Mouse (Mus musculus) adipocyte (in vitro differentiated cells): ENCODE measurements around the gene Sept4.

Experiments used
- DNase-seq: peaks from one replicate; pipeline ENCODE4 v3.0.0-alpha.2; 2016; ENCODE audit warnings: low spot score

Gene Sept4

DNA sequence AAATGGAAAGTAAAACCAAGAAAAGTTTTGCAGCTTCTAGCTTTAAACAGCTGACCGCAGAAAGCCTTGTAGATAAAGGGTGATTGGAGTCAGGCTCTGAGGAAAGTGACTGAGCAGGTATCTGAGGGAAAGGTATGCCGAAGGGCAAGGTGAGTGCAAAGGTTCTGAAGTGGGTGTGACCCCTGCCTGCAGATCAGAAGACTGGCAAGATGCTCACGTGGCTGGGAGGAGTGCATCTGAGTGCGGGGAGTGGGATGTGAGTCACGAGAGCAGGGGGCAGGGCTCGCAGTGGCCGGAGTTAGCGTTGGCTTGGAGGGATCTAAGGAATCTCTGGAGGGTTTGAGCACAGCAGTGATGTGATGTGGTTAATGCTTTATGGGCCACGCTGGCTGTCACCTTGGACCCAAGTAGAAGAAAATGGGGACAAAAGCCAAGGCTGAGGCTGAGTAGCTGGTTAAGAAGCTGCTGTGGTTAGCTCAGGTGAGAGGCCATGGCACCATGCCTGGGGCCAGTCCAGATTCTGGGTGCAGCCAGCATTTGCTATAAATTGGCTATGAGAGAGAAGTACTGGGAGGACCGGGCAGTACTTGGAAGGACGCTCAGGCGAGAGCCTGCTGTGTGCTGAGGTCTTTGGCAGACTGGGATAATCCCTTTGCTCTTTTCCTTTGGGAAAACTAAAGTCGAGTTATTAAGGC lies 30.8 kb downstream of the Sept4 start:
- peak; percentile 52 for DNase-seq

DNA sequence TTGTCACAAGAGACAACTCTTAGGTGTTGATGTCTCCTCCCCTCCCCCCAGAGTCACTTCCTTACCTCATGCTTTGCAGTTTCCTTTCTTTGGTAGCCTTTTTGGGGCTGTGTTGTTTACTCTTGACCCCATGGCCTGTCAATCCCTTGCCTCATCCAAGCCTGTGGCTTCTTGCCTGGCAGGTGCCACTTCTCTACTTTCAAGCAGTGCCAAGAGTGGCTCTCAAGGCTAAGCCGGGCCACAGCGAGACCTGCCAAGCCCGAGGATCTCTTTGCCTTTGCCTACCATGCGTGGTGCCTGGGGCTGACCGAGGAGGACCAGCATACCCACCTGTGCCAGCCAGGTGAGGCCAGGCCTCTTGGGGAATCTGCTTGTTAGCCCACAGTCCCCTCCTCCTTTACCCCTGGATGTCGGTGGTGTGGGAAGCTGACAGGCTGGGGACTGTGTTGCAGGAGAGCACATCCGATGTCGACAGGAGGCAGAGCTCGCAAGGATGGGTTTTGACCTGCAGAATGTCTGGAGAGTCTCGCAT lies 31.7 kb downstream of the Sept4 start:
- no peak for DNase-seq

DNA sequence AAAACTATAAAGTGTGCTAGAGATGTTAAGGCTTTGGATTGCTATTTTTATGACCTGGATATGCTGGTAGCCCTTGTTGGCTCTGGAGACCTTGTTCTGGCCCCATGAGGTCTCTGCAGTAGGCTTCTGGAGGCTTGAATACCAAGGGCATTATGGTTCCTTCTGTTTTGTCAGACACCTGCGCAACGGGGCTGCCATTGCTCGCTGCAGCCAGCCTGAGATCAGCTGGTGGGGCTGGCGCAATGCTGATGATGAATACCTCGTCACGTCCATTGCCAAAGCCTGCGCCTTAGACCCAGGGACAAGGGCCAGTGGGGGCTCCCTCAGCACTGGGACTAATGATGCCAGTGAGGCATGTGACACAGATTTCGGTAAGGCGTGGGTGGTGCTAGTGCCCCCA lies 33.5 kb downstream of the Sept4 start:
- no peak for DNase-seq

DNA sequence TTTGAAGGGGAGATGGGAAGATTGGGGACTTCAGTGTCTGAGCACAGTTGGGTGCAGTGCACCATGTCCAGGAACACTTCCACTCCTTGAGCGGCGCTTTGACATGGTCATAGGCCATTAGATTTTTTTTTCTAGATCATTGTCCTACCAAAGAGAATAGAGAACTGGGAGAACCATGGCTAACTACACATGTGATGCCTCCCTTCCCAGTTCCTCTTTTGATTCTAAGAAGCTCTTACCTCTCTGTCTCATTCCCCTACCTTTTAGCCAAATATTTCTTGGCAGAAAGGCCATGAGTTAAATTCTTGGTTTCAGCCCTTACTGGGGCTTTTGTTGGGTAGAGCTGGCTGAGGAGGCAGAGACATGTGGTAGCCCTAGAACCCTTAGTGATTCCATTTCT lies 34.9 kb downstream of the Sept4 start:
- no peak for DNase-seq

DNA sequence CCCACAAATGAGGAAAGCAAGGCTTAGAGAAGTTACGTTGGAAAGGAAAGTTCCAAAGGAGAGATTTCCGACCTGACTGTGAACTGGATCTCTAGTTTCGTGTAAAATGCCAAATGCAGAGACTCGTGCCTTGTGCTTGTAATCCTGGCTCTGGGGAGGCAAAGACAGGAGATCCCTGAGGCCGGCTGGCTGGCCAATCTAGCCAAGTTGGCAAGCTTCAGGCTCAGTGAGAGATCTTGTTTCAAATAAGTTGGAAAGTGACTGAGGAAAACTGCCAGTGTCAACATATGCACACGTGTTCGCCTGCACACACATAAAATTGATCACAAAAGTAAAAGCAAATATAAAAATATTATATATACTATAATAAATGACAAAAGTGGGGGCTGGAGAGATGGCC lies 40.6 kb downstream of the Sept4 start:
- DNase-seq = peak; percentile 80

DNA sequence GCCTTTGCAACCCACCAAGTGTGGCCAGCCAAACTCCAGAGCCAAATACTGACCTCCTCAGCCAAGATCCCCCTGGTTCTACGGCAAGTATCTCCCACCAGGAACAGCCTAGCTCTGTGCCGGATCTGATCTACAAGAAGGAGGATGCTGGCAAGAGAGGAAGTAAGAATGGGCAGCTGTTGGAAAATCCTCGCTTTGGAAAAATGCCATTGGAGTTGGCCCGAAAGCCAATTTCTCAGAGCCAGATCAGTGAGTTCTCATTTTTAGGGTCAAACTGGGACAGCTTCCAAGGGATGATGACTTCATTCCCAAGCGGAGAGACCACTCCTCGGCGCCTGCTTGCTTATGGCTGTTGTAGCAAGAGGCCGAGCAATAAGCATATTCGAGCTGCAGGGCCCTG lies 42.8 kb downstream of the Sept4 start:
- DNase-seq = no peak

DNA sequence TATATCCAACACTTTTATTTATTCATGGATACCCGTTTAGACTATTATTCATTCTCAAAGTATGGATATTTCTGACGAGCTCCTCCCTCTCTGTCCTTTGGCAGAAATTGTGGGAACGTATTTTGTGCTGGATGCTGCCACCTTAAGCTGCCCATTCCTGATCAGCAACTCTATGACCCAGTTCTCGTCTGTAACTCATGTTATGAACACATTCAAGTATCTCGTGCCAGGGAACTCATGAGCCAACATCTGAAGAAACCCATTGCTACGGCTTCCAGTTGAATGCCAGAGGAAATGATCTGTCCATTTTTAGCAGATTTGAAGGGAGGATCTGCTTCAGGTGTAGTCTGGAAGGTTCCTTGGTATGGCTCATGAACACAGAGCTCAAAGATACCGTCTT lies 45.3 kb downstream of the Sept4 start:
- peak; percentile 51 for DNase-seq

DNA sequence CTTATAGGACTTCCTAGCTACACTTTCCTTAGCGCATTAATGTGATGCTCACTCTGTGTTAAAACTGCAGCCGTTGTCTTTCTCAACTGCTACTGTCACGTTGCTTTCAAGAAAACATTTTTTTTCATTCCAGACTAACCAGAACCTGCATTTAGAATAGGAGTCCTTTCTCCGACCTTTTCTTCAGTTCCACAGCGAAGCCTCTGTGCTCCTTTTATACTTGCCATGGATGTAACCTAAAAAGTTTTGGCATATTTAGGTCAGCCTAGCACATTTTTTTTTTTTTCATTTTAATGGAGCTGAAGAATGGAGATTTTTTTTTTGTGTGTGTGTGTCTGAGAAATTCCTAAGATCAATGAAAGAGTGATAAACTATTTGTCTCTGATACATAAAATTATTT lies 46.8 kb downstream of the Sept4 start:
- DNase-seq = no peak

DNA sequence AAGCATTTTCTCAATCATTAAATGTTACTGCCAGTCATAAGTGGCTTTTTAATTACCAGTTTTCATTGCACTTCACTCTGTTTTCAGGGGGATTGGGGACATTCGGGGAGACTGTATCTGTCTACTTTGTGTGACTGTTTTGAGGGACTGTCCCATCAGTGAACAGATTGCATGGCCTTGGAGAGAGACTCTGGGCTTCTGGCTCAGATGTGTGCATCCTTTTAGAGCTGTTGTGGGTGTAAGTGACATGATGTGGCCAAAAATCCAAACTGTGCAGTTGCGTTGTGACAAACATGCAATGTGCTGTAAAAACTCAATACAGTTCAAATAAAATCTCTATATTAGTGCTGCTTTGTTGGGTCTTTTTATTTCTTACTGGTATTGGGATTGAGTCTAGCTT lies 47.2 kb downstream of the Sept4 start:
- DNase-seq = no peak

DNA sequence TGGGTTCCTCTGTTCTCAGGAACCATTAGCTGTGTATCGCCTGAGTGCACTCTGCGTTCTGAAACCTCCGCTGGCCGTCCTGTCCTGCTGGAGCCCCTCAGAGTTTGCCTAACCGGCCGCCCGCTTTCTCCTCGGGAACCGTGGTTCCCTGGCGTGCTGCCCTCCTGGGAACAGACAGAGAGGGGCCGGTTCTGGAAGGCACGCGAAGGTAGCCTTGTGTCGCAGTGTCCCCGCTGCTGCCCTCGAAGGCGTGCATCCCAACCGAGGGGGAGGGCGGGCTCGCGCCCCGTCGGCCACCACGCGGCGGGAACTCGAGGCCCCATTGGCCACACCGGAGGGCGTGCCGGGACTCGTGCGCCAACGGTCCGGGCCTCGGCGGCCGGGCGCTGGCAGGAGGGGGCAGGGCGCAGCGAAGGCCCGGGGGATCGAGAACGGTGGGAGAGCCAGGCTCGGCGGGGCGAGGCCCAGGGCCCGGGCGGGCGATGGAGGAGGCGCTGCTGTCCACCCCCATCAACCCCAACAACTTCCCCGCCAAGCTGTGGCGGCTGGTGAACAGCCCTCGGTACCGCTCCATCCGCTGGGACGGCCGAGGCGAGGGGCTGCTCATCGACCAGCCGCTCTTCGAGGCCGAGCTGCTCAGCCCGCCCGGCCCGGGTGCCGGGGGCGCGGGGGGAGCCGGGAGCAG lies 48.2 kb downstream of the Sept4 start, which contains the start of gene Hsf5:
Hsf5 (plus strand) TSS at position 375 of the 685 bp plus-strand sequence.
- no peak for DNase-seq

DNA sequence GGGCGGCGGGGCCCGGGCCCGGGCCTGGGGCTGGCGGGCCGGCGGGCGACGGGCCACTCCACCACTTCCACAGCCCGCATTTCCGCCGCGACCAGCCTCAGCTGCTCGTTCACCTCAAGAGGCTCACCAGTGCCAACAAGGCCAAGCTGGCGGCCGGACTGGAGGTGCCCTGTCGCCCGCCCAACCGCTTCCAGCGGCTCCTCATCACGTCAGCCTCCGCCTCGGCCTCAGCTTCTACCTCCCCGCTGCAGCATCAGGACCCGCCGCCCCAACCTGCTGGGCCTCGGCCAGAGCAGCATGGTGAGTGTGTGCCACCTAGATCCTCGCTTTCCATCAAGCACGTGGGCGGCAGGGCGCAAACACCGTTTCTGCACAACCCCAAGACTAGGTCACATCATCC lies 48.9 kb downstream of the Sept4 start:
- no peak for DNase-seq

DNA sequence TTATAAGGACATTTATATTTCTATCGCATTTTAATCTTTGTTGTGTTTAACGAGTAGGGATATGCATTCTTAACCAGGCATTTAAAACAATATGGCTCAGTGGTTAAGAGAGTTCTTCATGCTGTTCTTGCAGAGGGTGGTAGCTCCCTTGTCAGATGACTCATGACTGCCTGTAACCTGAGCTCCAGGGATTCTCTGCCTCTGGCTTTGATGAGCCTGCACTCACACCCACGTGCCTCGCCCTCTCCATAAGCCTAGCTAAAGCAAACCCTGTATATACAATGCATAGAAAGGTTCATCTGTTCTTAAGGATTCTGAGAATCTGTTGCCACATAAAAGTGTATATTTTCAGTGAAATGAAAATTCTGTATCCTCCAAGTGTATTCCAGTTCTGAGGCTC lies 54.5 kb downstream of the Sept4 start:
- no peak for DNase-seq

DNA sequence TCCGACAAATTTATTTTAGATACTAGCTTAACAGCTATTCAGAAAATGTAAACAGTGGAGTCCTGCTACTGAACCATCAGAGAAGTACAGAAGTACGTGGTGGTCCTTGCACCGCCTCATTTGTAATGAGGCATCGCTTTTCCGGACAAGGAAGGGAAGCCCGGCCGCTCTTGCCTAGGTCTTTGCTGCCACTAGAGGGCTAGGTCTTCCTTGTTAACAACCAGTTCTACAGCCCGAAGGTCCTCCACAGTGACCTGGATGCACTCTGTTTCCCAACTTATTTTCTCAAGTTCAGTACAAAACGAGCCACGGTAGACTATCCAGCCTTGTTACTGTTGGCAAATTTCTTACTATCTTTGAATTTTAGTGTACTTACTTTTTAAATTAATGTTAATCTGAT lies 61.2 kb downstream of the Sept4 start:
- DNase-seq = peak; percentile 13

DNA sequence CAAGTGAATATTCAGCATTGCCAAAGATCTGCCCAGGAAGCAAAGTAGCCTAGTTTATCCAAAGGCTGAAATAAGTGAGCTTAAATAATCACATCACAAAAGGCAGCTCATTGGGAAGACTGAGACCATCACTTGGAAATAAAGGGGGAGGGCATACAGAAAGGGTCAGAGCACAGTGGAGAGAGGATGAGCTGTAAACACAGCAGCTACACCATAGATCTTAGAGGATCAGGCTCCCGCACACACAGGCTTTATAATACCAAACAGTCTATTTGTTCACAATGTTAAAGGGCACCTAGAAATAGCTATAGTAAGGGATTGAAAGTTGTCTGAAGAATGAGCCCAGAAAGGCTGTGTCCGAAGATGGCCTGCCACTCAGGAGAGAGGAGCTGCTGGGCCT lies 70.1 kb downstream of the Sept4 start:
- DNase-seq = no peak

DNA sequence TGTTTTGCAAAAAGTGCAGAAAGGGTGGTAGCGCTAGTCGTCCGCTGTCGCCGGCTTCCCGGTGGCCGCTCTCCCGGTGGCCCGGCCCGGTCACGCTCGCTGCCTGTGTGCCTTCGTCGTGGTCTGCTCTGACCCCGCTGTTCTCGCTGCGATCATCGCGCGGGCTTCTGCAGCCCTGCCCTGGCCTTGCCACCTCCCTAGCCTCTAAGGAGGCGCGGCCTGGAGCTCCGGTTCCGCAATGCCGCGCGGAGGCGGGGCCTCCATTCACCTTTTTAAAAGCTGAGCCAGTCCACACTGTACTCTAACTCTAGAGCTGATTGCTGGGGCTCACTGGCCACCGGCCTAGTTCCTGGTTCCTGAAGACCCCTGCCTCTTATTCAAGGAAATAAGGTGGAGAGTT lies 70.5 kb downstream of the Sept4 start:
- no peak for DNase-seq
